Mouse (Mus musculus): ENCODE measurements at regions not wholly inside any gene's neighbourhood (a gene's known extent, or its start where the extent isn't known, plus 50 kb on each side); places are given as distances from the start of the nearest gene placed in this dataset.

DNA sequence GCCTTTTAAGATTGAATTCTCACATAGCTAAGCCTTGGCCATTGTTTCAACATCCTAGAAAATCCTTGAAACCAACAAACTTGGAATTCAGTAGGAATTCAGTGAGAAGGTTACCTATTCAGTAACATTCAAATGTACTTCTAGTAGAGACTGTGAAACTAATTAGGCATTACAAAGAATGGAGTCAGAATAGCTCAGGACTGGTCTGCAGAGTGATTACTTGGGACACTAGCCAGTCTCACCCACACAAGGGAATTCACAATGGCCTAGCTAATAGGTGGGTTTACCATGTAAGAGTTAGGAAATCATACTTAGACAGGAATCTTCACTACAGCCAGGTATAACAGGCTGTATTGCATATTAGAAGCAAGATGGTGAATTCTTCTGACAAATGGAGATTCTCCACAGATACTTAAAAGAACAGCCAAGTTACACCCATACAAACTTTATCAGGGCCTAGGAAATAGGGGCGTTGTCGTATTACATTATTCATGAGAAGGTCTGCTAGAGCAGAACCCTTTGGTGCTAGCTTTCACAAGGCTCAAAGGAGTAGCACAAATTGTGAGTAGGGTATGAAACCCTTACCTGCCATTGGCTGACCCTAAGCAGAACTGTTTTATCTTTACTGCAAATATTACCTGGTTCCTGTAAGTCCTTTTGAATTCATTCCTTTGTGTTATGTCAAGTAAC, 113.9 kb upstream of the Gm12887 start:
- in situ Hi-C loops (cut with MboI, MseI) = loop anchor here (5.0 to 10.0 kb wide), 4 partner anchors 422 to 759 kb away; no protein-coding TSS in a partner anchor

Measured in T-helper 17 cell (primary cell).